Mouse (Mus musculus) liver, embryonic 12.5 days (tissue): ENCODE data around the gene Tut7. TPM values are rescaled to one million over a fixed set of nuclear protein-coding genes. Genes with fewer than 3 reads are reported as not detected.
"Not testable (repeated sequence)": the region's sequence is repeated elsewhere in the genome, so short reads cannot be mapped to it uniquely, and the experiment has no call there.

ENCODE experiments used
- ATAC-seq: fragments of 200-750 bp; cut with Nextera tagmentation; 2 replicates; pipeline ENCODE4 v1.8.0; 2017; ENCODE audit warnings: moderate number of reproducible peaks, mild to moderate bottlenecking, moderate library complexity
- H3K27ac ChIP-seq: fragments of 300-500 bp; sonication (generic); 2 replicates; pipeline ENCODE4 v1.5.1; 2016; ENCODE audit warnings: mild to moderate bottlenecking
- H3K27me3 ChIP-seq: fragments of 300-500 bp; sonication (generic); replicated peaks from 2 replicates; pipeline ENCODE4 v1.6.1; 2016; ENCODE audit warnings: mild to moderate bottlenecking, moderate library complexity
- H3K36me3 ChIP-seq: fragments of 300-500 bp; sonication (generic); 2 replicates; pipeline ENCODE4 v1.6.1; 2016; ENCODE audit warnings: mild to moderate bottlenecking, moderate library complexity
- H3K4me1 ChIP-seq: fragments of 300-500 bp; sonication (generic); 2 replicates; pipeline ENCODE4 v1.6.1; 2016
- H3K4me2 ChIP-seq: fragments of 300-500 bp; sonication (generic); 2 replicates; pipeline ENCODE4 v1.6.1; 2016; ENCODE audit warnings: mild to moderate bottlenecking, moderate library complexity
- H3K4me3 ChIP-seq: fragments of 300-500 bp; sonication (generic); 2 replicates; pipeline ENCODE4 v1.5.1; 2016; ENCODE audit warnings: mild to moderate bottlenecking, moderate library complexity
- H3K9ac ChIP-seq: fragments of 300-500 bp; sonication (generic); 2 replicates; pipeline ENCODE4 v1.6.1; 2016; ENCODE audit warnings: mild to moderate bottlenecking, moderate library complexity
- H3K9me3 ChIP-seq: fragments of 300-500 bp; sonication (generic); replicated peaks from 2 replicates; pipeline ENCODE4 v1.6.1; 2016; ENCODE audit warnings: mild to moderate bottlenecking, moderate library complexity
- WGBS: fragments of 180-500 bp; shearing (Covaris S2); methylation state at CpG from one replicate; pipeline ENCODE4 v1.1.7; 2016; ENCODE audit not compliant: insufficient replicate concordance; 5-methylcytosine and 5-hydroxymethylcytosine counted together
- polyA plus RNA-seq: library from polyadenylated mRNA; unstranded; fragments of >200 nt; fragmentation: Nextera tagmentation; extraction: Ambion mirVana; gene quantifications from 2 replicates; pipeline ENCODE4 v1.2.1, GENCODE M21; 2016

Gene Tut7
- polyA plus RNA-seq, 1 experiment from 2014 or later: 66.3 TPM

GRCm38 (mm10) chr13:59750310-59750709 lies 72.6 kb downstream of the Tut7 start:
- H3K27me3 ChIP-seq: peaks cover 4% of the 10 kb centered on the region; the same call in 1 of the 2 replicates
- ATAC-seq: no peak
- H3K4me3 ChIP-seq: no peak overlapping the region
- H3K4me2 ChIP-seq: no peak overlapping the region
- 66% methylated on average over 12 of the region's 12 CpGs for WGBS
- no peak overlapping the region for H3K27ac ChIP-seq
- peaks cover 8% of the 10 kb centered on the region; the same call in 1 of the 2 replicates for H3K4me1 ChIP-seq
- no peak overlapping the region for H3K9ac ChIP-seq
- no peaks in the 10 kb centered on the region for H3K9me3 ChIP-seq
- peaks cover 27% of the 10 kb centered on the region for H3K36me3 ChIP-seq

- Histone ChIP-seq H3K9me3 (no peaks in the 10 kb centered on the region), H3K27ac (no peak within 1 kb of the TSS), H3K9ac (no peak within 1 kb of the TSS), H3K4me3 (no peak within 1 kb of the TSS), H3K4me2 (no peak within 1 kb of the TSS), H3K27me3 (peaks cover 4% of the 10 kb centered on the region), H3K4me1 (peaks cover 10% of the 10 kb centered on the region), H3K36me3 (no peaks in the 10 kb centered on the region)
- WGBS: 85% methylated on average over 9 of the region's 9 CpGs
- ATAC-seq: no peak
These were observed 76.2 kb downstream of the Tut7 start, which contains the start of gene 1700014D04Rik for GRCm38 (mm10) chr13:59746711-59747110. TSS of gene 1700014D04Rik (minus strand) at chr13:59746752.

GRCm38 (mm10) chr13:59746164-59746563 lies 76.8 kb downstream of the Tut7 start:
- no peaks in the 10 kb centered on the region for H3K36me3 ChIP-seq
- peaks cover 4% of the 10 kb centered on the region for H3K27me3 ChIP-seq
- H3K4me1 ChIP-seq: peaks cover 14% of the 10 kb centered on the region
- no peak overlapping the region for H3K9ac ChIP-seq
- H3K4me2 ChIP-seq: no peak overlapping the region
- 84% methylated on average over 6 of the region's 6 CpGs for WGBS
- H3K27ac ChIP-seq: no peak overlapping the region
- ATAC-seq: peak; percentile 40; the same call in 1 of the 2 replicates
- no peaks in the 10 kb centered on the region for H3K9me3 ChIP-seq
- H3K4me3 ChIP-seq: no peak overlapping the region

- ATAC-seq: no peak
- no peak overlapping the region for H3K4me3 ChIP-seq
- H3K9ac ChIP-seq: no peak overlapping the region
These were observed 77.5 kb downstream of the Tut7 start for GRCm38 (mm10) chr13:59745462-59745861.

GRCm38 (mm10) chr13:59741697-59742096 lies 81.2 kb downstream of the Tut7 start:
- H3K9me3 ChIP-seq: no peaks in the 10 kb centered on the region
- H3K27me3 ChIP-seq: no peaks in the 10 kb centered on the region; the same call in none of the 2 replicates
- WGBS: 46% methylated on average over 10 of the region's 10 CpGs
- H3K36me3 ChIP-seq: no peaks in the 10 kb centered on the region
- peak overlapping the region; percentile 39; the same call in 1 of the 2 replicates for H3K27ac ChIP-seq
- no peak overlapping the region for H3K4me2 ChIP-seq
- H3K4me3 ChIP-seq: no peak overlapping the region
- peaks cover 53% of the 10 kb centered on the region for H3K4me1 ChIP-seq
- H3K9ac ChIP-seq: no peak overlapping the region
- ATAC-seq: no peak

More at GRCm38 (mm10) chr13:59745462-59745861, 77.5 kb downstream of the Tut7 start:
- Histone ChIP-seq H3K9me3 (no peaks in the 10 kb centered on the region), H3K4me2 (no peak overlapping the region), H3K36me3 (no peaks in the 10 kb centered on the region), H3K27ac (no peak overlapping the region), H3K4me1 (peaks cover 16% of the 10 kb centered on the region), H3K27me3 (peaks cover 4% of the 10 kb centered on the region)
- 54% methylated on average over 6 of the region's 6 CpGs for WGBS

GRCm38 (mm10) chr13:59741096-59741495 lies 81.9 kb downstream of the Tut7 start:
- Histone ChIP-seq H3K9me3 (no peaks in the 10 kb centered on the region), H3K27me3 (no peaks in the 10 kb centered on the region; the same call in none of the 2 replicates), H3K4me2 (no peak overlapping the region), H3K27ac (no peak overlapping the region), H3K4me1 (peaks cover 59% of the 10 kb centered on the region), H3K4me3 (no peak overlapping the region), H3K36me3 (no peaks in the 10 kb centered on the region), H3K9ac (no peak overlapping the region)
- ATAC-seq: no peak
- WGBS: 87% methylated on average over 11 of the region's 11 CpGs

- Histone ChIP-seq H3K4me2 (peak overlapping the region; percentile 61), H3K4me3 (no peak overlapping the region), H3K9me3 (no peaks in the 10 kb centered on the region), H3K4me1 (peaks cover 76% of the 10 kb centered on the region), H3K9ac (peak overlapping the region; percentile 67; the same call in 1 of the 2 replicates), H3K27ac (peak overlapping the region; percentile 96), H3K27me3 (no peaks in the 10 kb centered on the region; the same call in none of the 2 replicates), H3K36me3 (no peaks in the 10 kb centered on the region)
- WGBS: 33% methylated on average over 4 of the region's 4 CpGs
- peak; percentile 80 for ATAC-seq
These were observed 83.5 kb downstream of the Tut7 start for GRCm38 (mm10) chr13:59739397-59739796.

GRCm38 (mm10) chr13:59738455-59738854 lies 84.5 kb downstream of the Tut7 start:
- peak overlapping the region; percentile 19 for H3K4me3 ChIP-seq
- 34% methylated on average over 2 of the region's 2 CpGs for WGBS
- H3K4me2 ChIP-seq: peak overlapping the region; percentile 61
- H3K27me3 ChIP-seq: no peaks in the 10 kb centered on the region; the same call in 1 of the 2 replicates
- H3K9ac ChIP-seq: peak overlapping the region; percentile 67
- no peaks in the 10 kb centered on the region for H3K36me3 ChIP-seq
- no peaks in the 10 kb centered on the region for H3K9me3 ChIP-seq
- ATAC-seq: peak; percentile 89
- peak overlapping the region; percentile 96 for H3K27ac ChIP-seq
- peaks cover 86% of the 10 kb centered on the region for H3K4me1 ChIP-seq

GRCm38 (mm10) chr13:59735190-59735589 lies 87.8 kb downstream of the Tut7 start:
- H3K27me3 ChIP-seq: 0 out of 2 replicates have a peak, but pooled peaks cover 4% of the 10 kb centered on the region
- peak overlapping the region; percentile 50 for H3K4me2 ChIP-seq
- WGBS: 24% methylated on average over 3 of the region's 3 CpGs
- peak overlapping the region; percentile 96 for H3K27ac ChIP-seq
- H3K36me3 ChIP-seq: no peaks in the 10 kb centered on the region
- ATAC-seq: no peak
- peaks cover 94% of the 10 kb centered on the region for H3K4me1 ChIP-seq
- H3K9ac ChIP-seq: no peak overlapping the region
- H3K4me3 ChIP-seq: no peak overlapping the region
- H3K9me3 ChIP-seq: no peaks in the 10 kb centered on the region

GRCm38 (mm10) chr13:59734347-59734746 lies 88.6 kb downstream of the Tut7 start:
- Histone ChIP-seq H3K4me2 (peak overlapping the region; percentile 50), H3K9ac (peak overlapping the region; percentile 42; the same call in 1 of the 2 replicates), H3K4me1 (peaks cover 86% of the 10 kb centered on the region), H3K4me3 (0 out of 2 replicates have a peak overlapping the region, but pooled peaks have one; percentile 1), H3K27ac (peak overlapping the region; percentile 96)
- not testable (repeated sequence) for H3K27me3 ChIP-seq, H3K36me3 ChIP-seq, H3K9me3 ChIP-seq, ATAC-seq
- 11% methylated on average over 6 of the region's 6 CpGs for WGBS

- Histone ChIP-seq H3K36me3 (no peaks in the 10 kb centered on the region), H3K27ac (peak overlapping the region; percentile 58), H3K4me1 (peaks cover 86% of the 10 kb centered on the region), H3K4me3 (no peak overlapping the region), H3K9ac (no peak overlapping the region), H3K9me3 (no peaks in the 10 kb centered on the region), H3K27me3 (0 out of 2 replicates have a peak, but pooled peaks cover 7% of the 10 kb centered on the region), H3K4me2 (peak overlapping the region; percentile 50)
- ATAC-seq: no peak
- WGBS: 54% methylated on average over 4 of the region's 4 CpGs
These were observed 89.0 kb downstream of the Tut7 start for GRCm38 (mm10) chr13:59733936-59734335.

GRCm38 (mm10) chr13:59731652-59732051 lies 91.3 kb downstream of the Tut7 start, which contains the start of gene Spata31d1d:
TSS of gene Spata31d1d (minus strand) at chr13:59731752.
- Histone ChIP-seq H3K9me3 (no peaks in the 10 kb centered on the region), H3K4me1 (peaks cover 76% of the 10 kb centered on the region), H3K27ac (peak within 1 kb of the TSS; percentile 58), H3K4me3 (no peak within 1 kb of the TSS), H3K36me3 (no peaks in the 10 kb centered on the region), H3K4me2 (peak within 1 kb of the TSS; percentile 27; the same call in 1 of the 2 replicates), H3K9ac (peak within 1 kb of the TSS; percentile 34; the same call in 1 of the 2 replicates), H3K27me3 (peaks cover 23% of the 10 kb centered on the region)
- no peak for ATAC-seq
- 27% methylated on average over 7 of the region's 7 CpGs for WGBS
